Mouse (Mus musculus) adrenal gland, postnatal 36 days (tissue): ENCODE results near the gene Nell1. TPM values are rescaled to one million over a fixed set of nuclear protein-coding genes. Genes with fewer than 3 reads are reported as not detected.

Experiments
- DNase-seq, 2 experiments: peaks; one replicate each; pipeline ENCODE4 v3.0.0; 2021; ENCODE audit warnings: mixed read lengths in 1 of 2
- total RNA-seq, 2 experiments: library from RNA; stranded (reverse); gene quantifications; 2 replicates each; pipeline ENCODE4 v1.2.3; 2021

The Nell1 gene
- total RNA-seq, 2 experiments from 2014 or later, result 0.53 to 1.1 TPM

DNA sequence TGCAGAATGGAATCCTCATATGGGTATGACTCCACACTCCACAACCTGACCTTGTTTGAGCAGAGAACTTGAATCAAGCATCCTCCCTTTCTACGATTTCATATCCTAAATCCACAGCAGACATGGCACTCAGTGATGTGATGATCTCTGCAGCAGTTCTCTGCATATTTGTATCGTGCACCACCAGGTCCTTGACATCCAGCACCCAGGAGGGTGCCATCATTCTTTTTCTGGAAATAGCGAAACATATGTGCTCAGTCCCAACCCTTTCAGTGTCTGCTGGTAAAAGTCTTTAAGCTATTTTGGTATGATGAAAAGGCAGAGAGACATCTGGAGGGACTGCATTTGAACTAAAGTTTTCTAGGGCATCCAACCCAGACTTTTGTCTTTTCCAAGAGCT lies 588.0 kb downstream of the Nell1 start:
- no peak for DNase-seq

DNA sequence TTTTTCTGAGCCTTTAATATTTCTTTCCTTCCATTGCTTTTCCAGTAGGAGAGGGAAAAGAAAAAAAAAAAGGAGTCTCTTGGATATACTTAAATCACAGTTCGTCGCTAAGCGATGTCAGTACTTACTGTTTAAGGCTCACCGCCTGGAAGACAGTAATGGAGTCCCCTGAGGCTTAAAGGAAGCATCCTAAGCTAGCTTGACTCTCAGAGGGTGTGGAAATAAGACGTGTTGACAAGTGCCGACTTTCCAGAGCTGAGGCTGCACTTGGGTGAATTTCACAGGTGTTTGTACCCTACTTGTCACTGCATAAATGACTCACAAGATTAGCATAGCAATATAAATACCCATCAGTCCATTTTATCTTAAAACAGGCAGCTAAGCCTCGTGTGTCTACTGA lies 599.2 kb downstream of the Nell1 start:
- no peak for DNase-seq

GRCm38 (mm10) chr7:50588642-50589424 lies 614.2 kb downstream of the Nell1 start:
- no peak for DNase-seq

DNA sequence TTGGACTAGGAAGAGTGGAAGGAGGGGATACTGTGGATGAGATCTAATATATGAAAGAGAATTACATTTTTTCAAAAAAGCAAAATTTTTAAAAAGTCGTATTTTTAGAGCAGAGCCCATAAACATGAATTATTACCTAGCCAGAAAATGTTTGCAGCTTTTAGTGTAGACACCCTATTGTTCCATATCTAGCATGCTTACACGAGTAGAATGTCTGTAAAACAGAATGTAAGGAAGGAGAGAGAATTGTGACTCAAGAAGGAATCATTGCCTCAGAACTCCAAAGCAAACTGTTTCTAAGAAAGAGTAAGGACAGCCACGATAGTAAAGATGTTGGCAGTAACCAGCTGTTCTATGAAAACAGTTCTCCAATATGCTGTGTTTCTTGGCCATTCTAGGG lies 624.2 kb downstream of the Nell1 start, which contains the start of gene 4933405O20Rik:
Gene 4933405O20Rik (plus strand): TSS at position 301 of the 400 bp plus-strand sequence.
- DNase-seq, result no peak

- no peak for DNase-seq
Observed at GRCm38 (mm10) chr7:50614101-50614500, 639.4 kb downstream of the Nell1 start.

- no peak for DNase-seq
Observed at GRCm38 (mm10) chr7:50629186-50629585, 654.5 kb downstream of the Nell1 start.

DNA sequence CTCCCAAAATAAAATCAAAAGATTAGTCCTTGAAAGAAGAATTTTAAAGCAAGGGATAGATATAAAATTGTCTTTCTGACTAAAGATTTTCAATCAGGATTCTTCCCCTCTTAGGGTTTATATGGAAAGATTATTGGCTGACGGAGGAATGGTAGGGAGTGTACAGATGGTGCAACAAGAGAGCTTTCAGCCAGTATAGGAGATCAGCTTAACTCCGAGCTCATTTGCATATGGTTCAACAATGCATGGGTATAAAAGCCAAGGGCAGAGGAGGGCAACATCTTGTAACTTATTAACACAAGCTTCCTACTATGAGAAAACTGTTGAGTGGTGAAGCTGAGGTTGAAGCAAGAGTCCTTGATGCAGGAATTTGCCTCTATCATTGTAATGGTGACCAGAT lies 658.5 kb downstream of the Nell1 start:
- DNase-seq, result no peak

DNA sequence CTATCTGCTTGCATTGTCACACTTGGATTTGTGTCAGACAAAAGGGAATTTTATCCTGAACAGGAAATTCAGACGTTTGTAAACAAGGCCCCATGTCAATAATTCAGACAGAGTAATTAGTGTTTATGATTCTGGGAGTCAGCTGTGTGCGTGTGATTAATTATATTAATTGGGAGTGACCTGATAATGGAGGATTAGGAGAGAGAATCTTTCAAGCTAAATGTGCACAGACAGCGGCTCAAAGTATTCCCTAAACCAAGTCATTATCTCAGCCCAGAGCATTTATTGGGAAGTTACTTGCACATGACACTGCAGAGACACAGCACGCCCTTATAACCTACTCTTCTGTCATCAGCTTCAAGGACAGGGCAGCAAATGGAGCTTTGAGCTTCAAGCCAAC lies 697.6 kb downstream of the Nell1 start:
- no peak for DNase-seq

- DNase-seq, result no peak
Observed at GRCm38 (mm10) chr7:50675444-50675843, 700.8 kb downstream of the Nell1 start.

DNA sequence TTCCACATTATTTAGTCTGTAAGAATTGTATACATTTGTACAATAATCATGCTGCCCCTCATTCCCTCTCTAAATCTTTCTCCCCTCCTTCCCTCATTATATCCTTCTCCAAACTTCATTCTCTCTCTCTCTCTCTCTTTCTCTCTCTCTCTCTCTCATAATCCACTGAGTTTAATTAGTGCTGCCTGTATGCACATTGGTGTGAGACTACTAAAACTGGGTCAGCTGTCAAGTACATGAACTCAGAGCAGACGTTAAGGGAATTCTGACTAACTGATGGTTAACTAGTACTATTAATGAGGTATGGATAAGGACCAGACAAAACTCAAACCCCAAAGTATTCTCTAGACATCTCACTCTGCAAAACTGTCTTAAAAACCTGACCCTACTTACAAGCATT lies 702.8 kb downstream of the Nell1 start:
- no peak for DNase-seq

DNA sequence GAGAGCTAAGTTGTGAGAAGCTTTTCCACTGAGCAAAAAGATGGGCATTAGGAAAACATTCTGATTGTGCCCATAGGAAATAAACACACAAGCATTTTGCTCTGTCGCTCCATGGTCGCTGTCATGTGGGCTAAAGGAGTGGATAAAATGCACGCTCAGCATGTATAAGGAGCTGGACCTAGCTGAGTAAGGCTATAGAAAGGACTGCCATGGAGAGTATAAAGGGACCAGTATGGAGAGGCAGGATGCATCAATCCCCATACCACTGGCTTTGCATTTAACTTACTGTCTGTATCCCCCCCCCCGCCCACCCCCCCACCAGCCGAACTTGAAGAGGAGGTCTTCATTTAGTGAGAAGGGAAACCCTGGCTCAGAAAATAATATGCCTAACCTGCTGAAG lies 711.7 kb downstream of the Nell1 start:
- no peak for DNase-seq

DNA sequence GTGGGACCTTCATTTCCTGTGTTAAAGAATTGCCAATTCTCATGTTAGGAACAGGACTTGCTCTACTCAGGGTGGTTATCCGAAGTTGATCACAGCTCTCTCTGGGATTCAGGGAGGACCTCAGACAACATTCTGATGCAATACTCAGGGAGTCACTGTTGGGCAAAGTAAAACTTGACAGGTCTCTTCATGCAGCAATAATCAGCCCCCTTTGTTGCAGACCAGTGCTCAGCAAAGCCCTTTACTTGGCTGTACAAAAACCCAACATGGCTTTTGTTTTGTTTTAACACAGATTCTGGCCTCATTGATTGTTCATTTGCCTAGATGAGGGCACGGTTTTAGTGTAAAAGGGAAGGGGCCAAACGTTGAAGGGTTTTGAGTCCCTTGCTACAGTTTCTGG lies 750.5 kb downstream of the Nell1 start:
- DNase-seq, result no peak

DNA sequence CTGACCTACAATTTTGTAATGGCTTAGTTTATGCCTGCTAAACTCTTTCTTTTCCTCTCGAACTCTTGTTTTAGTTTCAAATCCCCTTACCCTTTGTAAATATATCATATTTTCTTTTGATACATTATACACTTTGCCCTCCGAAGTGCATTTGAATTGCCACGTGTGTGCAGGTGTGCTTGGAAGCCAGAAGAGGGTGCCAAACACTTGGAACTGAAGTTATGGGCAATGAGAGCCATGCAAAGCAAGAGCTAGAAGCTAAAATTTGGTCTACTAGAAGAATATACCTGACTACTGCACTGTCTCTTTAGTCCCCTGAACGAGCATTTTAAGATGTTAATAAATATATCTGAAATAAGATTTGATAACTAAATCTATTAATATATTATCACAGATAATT lies 756.3 kb downstream of the Nell1 start:
- DNase-seq, result no peak

- DNase-seq, result no peak
Observed at GRCm38 (mm10) chr7:50755516-50755915, 780.9 kb downstream of the Nell1 start.

DNA sequence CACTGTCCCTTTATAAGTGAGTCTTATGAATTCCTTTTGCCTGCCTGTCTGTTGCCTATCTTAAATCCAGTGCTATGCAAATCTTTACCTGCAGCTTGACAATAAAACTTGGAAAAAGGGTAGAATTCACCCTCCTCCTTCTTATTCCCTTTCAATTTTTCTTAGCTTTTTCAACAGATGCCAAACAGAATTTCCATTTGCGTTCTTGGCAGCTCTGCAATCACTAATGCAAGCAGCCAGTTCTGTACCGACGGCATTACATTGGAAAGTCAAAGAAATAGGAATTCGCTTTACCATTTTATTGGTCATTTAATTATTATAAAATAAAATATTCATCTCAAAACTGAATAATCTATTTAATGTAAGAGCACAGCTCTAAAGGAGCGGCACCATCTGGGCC lies 781.7 kb downstream of the Nell1 start:
- DNase-seq, result no peak

DNA sequence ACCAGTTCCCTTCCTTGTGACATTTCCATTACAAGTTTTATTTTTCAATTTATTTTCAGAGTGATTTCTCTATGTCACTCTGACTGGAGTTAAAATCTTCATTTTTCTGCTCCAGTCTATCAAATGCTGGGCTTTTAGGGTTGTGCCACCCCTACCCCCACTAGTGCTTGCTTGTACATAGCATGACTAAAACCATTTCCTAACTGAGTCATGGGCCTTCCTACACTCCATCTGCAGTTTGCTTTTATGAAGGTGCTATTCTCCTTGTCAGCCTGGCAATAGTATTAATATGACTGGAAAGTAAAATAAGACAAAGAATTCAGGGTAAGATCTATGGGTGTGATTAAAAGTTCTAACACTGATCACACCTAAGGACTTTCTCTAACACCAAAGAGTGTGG lies 798.9 kb downstream of the Nell1 start:
- DNase-seq, result no peak

- no peak for DNase-seq
Observed at GRCm38 (mm10) chr7:50781105-50781504, 806.4 kb downstream of the Nell1 start.

GRCm38 (mm10) chr7:50783652-50784051 lies 809.0 kb downstream of the Nell1 start:
- no peak for DNase-seq

- no peak for DNase-seq
Observed at GRCm38 (mm10) chr7:50826180-50826579, 851.5 kb downstream of the Nell1 start.

GRCm38 (mm10) chr7:50832799-50833198 lies 858.1 kb downstream of the Nell1 start:
- DNase-seq, result no peak

- DNase-seq, result no peak
Observed at GRCm38 (mm10) chr7:50842646-50843045, 868.0 kb downstream of the Nell1 start.

DNA sequence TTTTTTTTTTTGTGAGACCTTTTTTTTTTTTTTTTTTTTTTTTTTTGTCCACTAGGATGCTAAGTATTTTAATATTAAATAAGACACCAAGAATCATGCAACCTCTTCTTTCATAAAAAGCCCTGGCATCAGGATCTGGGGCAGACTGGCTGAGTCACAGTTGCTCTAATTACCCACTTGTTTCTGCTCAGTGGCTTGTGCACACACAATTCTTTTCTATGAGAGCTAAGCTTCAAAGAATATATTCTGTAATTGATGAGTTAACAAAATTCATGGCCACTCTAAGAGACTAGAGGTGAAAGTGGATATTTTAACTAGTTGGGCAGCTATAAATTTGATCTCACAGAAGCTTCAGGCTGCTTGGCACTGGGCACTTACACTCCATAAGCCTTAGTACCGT lies 873.3 kb downstream of the Nell1 start:
- no peak for DNase-seq

DNA sequence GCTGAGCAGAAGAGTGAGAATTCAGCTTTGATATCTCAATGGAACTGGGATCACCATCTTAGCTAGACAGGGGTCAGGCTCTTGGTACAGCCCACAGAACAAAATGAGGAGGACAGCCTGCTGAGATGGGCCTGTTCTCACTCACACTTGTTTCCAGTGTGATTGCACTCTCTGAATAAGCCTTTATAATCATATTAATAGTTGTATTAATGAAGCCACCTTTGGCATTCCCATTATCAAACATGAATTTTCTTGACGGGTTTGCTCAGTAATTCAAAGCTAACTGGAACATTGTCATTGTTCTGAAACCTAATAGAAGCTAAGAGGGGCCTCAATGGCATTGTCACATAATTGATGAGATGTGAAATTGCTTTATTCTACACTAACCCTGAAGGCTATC lies 875.6 kb downstream of the Nell1 start:
- no peak for DNase-seq

DNA sequence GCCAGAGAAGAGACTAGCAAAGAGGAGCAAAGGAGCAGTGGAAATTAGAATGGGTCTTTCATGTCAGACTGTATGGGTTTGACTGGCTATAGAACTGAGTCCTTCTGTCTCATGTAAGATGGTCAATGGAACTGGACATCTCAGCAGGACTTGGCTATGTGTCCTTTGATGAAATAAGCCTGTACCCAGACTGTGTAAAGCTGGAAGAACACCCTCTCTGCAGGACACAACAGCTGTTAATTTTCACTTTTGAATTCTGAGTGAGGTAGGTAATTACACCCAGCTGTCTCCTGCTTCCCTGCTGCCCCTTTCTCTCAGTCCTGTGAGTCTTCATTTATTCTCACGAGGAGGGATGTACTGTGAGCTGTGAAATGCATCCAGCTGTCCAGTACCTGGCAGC lies 895.5 kb downstream of the Nell1 start:
- no peak for DNase-seq
